Mouse (Mus musculus) olfactory bulb, adult 2 months (tissue): ENCODE measurements around the gene 2310039H08Rik.

Experiments
- CTCF ChIP-seq: fragments of 200-500 bp; IDR thresholded peaks from 2 replicates; pipeline ENCODE4 v1.5.1; 2012; ENCODE audit warnings: low read depth, mild to moderate bottlenecking, low read length, moderate library complexity; ENCODE audit not compliant: insufficient read depth
- POLR2A ChIP-seq: fragments of 200-500 bp; IDR thresholded peaks from 2 replicates; pipeline ENCODE4 v1.6.1; 2012; ENCODE audit warnings: mild to moderate bottlenecking, low read depth, low read length, moderate library complexity; ENCODE audit not compliant: insufficient read depth

DNA sequence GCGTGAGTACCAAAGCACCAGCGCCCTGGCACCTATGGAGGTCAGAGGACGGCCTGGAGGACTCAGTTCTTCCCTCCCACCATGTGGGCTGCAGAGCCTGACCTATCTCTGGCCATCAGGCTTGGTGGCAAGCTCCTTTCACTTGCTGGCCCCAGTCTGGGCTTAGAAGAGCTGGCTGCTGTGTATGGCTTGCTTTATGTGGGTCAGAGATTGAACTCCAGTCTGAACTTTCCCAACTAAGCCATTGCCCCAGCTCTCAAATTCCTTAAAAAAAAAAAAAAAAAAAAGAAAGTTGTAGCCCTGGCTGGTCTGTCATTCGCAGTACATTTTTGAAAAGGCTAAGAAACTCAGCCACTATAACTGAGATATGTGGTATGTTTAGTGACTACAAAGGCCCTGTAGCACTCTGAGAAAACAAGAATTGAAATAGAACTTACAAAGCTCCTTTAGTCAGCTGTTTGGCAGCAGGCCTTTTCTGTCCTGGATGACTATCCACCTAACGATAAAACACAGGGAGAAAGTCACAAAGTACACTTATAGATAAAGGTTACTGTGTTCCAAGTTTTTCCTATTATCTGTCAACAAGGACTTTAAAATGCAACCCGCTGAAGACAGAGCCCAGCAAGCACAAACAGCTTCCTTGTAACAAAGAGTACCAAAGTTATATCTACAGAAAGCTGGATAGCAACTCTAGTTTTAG lies 36.8 kb downstream of the 2310039H08Rik start:
- TF ChIP-seq POLR2A (no peak), CTCF (no peak)
